ENCODE assay signal across 8 mouse cellular contexts in genomic region chr9:56502543-56502971, GRCm38 (mm10).
A peak's percentile ranks its signal among the peaks of the same experiment; 100 is the strongest.
DNase-seq lines count a peak whose midpoint lies in the region; ATAC-seq and TF ChIP-seq lines count a peak whose summit lies in the region.

No protein-coding gene starts in this region.

- ATAC-seq in granulocyte monocyte progenitor cell, adult 5-6 weeks (replicated peaks; ENCODE audit: poor library complexity, severe bottlenecking), result no peak
- no peak for ATAC-seq in erythroblast, adult 5-6 weeks (replicated peaks; ENCODE audit: low FRiP score, poor library complexity, severe bottlenecking)

- no peaks in the 10 kb centered on the region for H3K27me3 ChIP-seq in myocyte (ENCODE audit: control insufficient read depth, insufficient read depth, insufficient read length)

- no peaks in the 10 kb centered on the region for H3K79me2 ChIP-seq in myocyte (ENCODE audit: control insufficient read depth, insufficient read depth)

- H3K4me3 ChIP-seq in myocyte, result no peak overlapping the region

- intact Hi-C loops in left cerebral cortex, postnatal 4 days (cut with DNase I), result no loop called here
- intact Hi-C loops in heart, postnatal 10 days (cut with DNase I), result loop anchor here (5.0 kb wide), 1 partner anchor 35 kb away; no protein-coding TSS in a partner anchor

- no peak overlapping the region for H3ac ChIP-seq in myocyte (ENCODE audit: control insufficient read depth, insufficient read length)

- H3K4me2 ChIP-seq in myocyte (ENCODE audit: low read depth), result peak overlapping the region; percentile 78

- H3K36me3 ChIP-seq in myocyte (ENCODE audit: control insufficient read depth, insufficient read depth), result no peaks in the 10 kb centered on the region

- DNase-seq in left cerebral cortex, postnatal 4 days, result peak; percentile 43
- DNase-seq in left cerebral cortex, adult 11 months (ENCODE audit: low spot score), result no peak
- DNase-seq in fibroblast of lung, adult 2 months (ENCODE audit: low read depth), result peak; percentile 53
- DNase-seq in heart, postnatal 10 days, result peak; percentile 59 to 63
- no peak for DNase-seq in yolk sac, embryonic 10.5 days (ENCODE audit: low spot score)

- no peak for TF ChIP-seq POLR2A in myocyte (IDR thresholded peaks at IDR 0.05; ENCODE audit: insufficient read length, low read depth)

TF ChIP-seq in myocyte, 11 proteins besides CTCF, POLR2A, EP300 and RAD21:
- TF ChIP-seq MYOG (IDR thresholded peaks at IDR 0.05; ENCODE audit: control insufficient read depth in 1 of 3, insufficient read depth in 1 of 3, insufficient read length in 2 of 3, low read depth in 2 of 3) (peak in 2 of 3 experiments; percentile 43 to 61), MAX (IDR thresholded peaks at IDR 0.05; ENCODE audit: low read depth) (no peak), POLR2AphosphoS2 (IDR thresholded peaks at IDR 0.05; ENCODE audit: insufficient read length, low read depth) (peak; percentile 30), USF1 (IDR thresholded peaks at IDR 0.05; ENCODE audit: low read depth) (no peak), REST (IDR thresholded peaks at IDR 0.05; ENCODE audit: insufficient read depth, insufficient read length) (no peak), TCF12 (IDR thresholded peaks at IDR 0.05; ENCODE audit: insufficient read depth, poor library complexity, severe bottlenecking) (no peak), MYOD1 (IDR thresholded peaks at IDR 0.05; ENCODE audit: control insufficient read depth in 1 of 3, insufficient read length in 2 of 3, low read depth in 2 of 3) (peak in 2 of 3 experiments; percentile 42 to 61), CEBPB (IDR thresholded peaks at IDR 0.05; ENCODE audit: insufficient read depth, poor library complexity, severe bottlenecking) (no peak), TCF3 (IDR thresholded peaks at IDR 0.05; ENCODE audit: insufficient read length, low read depth) (no peak), SRF (IDR thresholded peaks at IDR 0.05; ENCODE audit: control insufficient read depth, insufficient read length, low read depth) (no peak), E2F4 (IDR thresholded peaks at IDR 0.05; ENCODE audit: insufficient read depth) (no peak)

Comparison
In these comparisons a context has a peak if more than half of its experiments do, and no peak if none do; other contexts are left out.
1. DNase-seq: peak in left cerebral cortex, postnatal 4 days (single experiment), fibroblast of lung, adult 2 months (single experiment) and heart, postnatal 10 days (2 of 2); none in left cerebral cortex, adult 11 months (single experiment) and yolk sac, embryonic 10.5 days (single experiment).